Mouse (Mus musculus) c-Kit-negative CD71-positive TER-119-positive erythroid progenitor cells, embryonic 14.5 days (primary cell): ENCODE results near the gene Nemf.

Experiments
- DNase-seq: peaks from one replicate; pipeline ENCODE4 v3.0.0-alpha.2; 2013; ENCODE audit warnings: low read depth, low spot score

Gene Nemf

GRCm38 (mm10) chr12:69306333-69306732, 50.6 kb downstream of the Nemf start:
- DNase-seq = no peak

- DNase-seq = no peak
Measured at GRCm38 (mm10) chr12:69304051-69304450, 52.9 kb downstream of the Nemf start.

- DNase-seq = no peak
Measured at GRCm38 (mm10) chr12:69302171-69302570, 54.8 kb downstream of the Nemf start.

DNA sequence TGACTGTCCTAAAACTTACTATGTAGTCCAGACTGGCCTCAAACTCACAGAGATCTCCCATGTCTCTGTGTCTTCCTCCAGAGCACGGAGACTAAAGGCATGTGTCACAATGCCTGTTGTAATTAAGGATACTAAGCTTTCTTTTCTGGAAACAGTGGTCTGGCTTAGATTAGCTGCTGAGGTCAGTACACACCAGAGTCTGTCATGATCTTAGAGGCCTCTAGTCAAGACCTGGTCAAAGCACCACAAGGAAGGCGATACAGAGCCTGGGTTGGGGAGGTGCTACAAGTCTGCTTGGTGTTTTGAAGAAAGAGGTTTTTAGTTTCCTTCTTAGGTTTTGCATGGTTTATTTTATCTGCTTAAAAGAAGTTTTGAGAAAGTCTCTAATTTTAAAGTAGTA, 56.6 kb downstream of the Nemf start:
- DNase-seq = no peak

- no peak for DNase-seq
Measured at GRCm38 (mm10) chr12:69299831-69300230, 57.1 kb downstream of the Nemf start.

- no peak for DNase-seq
Measured at GRCm38 (mm10) chr12:69299231-69299630, 57.7 kb downstream of the Nemf start.

DNA sequence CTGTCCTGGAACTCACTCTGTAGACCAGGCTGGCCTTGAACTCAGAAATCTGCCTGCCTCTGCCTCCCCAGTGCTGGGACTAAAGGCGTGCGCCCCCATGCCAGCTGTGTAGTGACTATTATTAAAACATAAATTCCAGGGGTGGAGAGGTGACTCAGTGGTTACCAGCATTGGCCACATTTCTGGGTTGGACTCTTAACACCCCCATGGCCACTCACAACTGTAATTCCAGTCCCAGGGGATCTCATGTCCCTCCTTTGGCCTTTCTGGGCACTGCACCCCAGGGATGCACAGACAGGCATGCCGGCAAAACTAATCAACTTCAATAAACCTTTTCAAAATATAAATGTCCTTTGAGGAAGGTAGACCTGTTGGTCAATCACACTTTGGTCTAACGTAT, 58.7 kb downstream of the Nemf start:
- DNase-seq = no peak

DNA sequence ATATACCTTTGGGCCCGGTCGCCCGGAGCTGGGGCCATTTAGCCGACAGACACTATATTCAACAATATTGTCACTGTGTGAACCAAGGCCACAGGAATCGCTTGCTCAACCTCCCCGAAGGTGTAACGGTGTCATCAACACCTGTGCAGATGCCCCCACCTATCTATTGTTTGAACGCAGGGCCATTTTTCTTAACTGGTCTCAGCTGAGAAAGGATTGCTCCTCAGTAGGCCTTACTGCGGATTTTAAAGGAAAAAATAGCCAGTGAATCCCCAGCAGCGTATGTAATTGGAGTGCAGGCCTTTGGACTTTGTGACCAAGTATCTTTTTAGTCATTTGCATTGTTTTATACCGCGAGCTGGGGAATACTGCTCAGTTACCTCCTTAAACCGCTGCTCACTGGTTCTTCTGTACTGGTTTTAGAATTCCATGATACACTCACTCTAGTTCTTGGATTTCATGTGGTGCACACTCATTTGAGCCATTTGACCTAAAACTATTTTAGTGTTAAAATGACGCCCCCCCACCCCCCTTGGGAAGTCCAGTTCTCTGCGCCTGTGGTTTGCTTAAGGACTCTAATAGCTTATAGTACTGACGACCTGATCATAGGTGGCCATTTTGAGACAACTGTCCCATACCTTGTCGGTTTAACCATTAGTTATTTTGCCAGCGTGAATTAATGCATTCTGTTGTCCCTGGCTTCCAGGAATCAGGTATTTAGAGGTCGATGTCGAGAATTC, 59.4 kb downstream of the Nemf start:
- DNase-seq = no peak

DNA sequence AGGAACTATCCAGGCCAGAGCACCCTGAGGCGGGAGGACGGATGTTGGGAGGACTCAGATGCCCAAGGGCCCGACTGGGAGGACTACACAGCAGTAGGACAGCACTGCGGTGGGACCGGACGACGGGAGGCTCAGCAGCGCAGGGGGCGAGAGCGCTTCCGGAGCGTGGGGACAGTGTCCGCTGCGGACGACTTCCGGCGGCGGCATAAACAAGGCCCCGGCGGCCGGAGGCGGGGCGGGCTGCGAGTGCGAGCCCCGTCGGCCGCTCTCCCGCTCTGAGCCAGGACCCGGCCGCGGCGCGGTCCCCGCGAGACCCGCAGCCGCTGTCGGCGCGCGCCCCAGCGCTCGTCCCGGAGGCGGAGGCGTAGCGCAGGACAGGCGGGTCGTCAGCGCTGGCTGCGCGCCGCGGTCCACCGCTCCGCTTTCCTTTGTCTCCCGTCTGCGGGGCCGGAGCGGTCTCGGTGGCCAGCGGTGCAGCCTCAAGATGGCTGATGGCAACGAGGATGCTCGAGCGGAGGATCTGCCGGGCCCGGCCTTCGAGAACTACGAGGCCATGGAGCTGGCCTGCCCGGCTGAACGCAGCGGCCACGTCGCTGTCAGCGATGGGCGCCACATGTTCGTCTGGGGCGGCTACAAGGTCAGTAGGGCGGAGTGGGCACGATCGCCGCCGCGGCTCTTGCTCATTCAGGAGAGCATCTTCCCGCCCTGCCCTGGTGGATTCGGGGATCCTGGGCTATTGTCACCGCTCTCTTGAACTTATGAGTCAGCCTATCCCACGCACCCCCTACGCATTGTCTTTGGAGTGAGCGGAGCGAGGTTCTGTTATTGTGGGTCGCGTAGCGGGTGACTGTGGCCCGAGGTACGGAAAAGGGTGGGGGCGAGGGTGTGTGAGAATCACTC, 60.2 kb downstream of the Nemf start, which contains the start of gene Klhdc2:
TSS of gene Klhdc2 (plus strand) at position 171 of the 900 bp plus-strand sequence.
- DNase-seq = peak; percentile 53

GRCm38 (mm10) chr12:69295651-69296050, 61.3 kb downstream of the Nemf start:
- DNase-seq = no peak

GRCm38 (mm10) chr12:69294936-69295335, 62.0 kb downstream of the Nemf start:
- DNase-seq = no peak

DNA sequence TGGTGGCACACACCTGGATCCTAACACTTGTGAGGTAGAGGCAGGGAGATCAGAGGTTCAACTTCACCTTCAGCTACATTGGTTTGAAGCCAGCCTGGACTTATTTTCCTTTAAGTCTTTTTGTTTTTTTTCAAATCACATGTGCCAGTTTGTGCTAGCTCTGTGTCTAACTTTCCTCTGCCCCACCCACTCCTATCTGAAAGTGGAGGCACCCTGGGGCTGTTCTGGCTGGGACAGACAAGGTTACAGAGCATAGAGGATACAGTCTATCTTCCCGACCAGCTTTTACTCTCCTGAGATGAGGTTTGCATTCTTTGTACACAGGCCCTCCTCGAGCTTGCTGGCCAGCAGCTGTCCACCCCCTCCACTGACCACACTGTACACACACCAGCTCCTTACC, 63.1 kb downstream of the Nemf start:
- peak; percentile 73 for DNase-seq

- DNase-seq = no peak
Measured at GRCm38 (mm10) chr12:69292401-69292800, 64.6 kb downstream of the Nemf start.

- no peak for DNase-seq
Measured at GRCm38 (mm10) chr12:69288699-69289098, 68.3 kb downstream of the Nemf start.

GRCm38 (mm10) chr12:69287535-69287934, 69.4 kb downstream of the Nemf start:
- no peak for DNase-seq

GRCm38 (mm10) chr12:69283146-69283545, 73.8 kb downstream of the Nemf start:
- no peak for DNase-seq

- no peak for DNase-seq
Measured at GRCm38 (mm10) chr12:69280915-69281314, 76.0 kb downstream of the Nemf start.

DNA sequence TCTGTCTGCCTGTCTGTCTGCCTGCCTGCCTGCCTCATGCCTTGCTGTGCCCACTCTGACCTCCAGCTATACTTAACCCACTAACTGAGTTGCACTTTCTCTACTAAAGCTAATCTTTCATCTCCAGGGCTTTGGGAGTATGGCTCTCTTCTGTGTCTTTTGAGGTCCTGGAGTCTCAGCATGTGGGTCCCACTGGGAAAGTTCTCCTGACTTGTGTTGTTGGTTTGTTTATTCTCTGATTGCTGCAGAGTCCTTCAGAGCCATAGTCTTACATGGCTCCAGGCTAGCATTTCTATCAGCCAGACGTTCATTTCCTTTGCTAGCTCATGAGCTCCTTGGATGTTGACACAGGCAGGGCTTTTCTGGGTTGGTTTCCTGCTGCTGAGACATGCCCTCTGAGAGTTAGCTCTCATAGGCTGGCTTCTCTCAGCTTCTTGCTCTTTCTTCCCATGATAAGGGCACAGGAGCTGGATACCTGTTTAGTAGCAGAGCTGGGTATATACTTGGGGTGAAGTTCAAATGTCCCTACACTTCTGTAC, 77.0 kb downstream of the Nemf start:
- no peak for DNase-seq

DNA sequence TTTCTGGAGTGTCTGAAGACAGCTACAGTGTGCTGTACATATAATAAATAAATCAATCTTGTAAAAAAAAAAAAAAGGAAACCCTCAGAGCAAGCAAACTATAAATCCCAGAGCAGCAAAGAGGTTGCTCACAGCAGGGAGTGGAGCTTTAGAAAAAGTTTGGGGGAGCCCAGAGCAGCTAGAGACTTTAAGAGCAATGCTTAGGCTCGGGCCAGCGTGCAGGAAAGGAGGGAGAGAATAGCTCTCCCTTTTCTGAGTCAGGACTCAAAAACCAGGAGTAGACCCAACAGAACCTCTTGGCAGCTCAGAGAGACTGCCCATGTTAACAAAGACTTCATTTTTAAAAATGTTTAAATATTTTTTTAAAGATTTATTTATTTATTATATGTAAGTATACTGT, 88.0 kb downstream of the Nemf start:
- no peak for DNase-seq

- no peak for DNase-seq
Measured at GRCm38 (mm10) chr12:69267956-69268632, 88.9 kb downstream of the Nemf start.

DNA sequence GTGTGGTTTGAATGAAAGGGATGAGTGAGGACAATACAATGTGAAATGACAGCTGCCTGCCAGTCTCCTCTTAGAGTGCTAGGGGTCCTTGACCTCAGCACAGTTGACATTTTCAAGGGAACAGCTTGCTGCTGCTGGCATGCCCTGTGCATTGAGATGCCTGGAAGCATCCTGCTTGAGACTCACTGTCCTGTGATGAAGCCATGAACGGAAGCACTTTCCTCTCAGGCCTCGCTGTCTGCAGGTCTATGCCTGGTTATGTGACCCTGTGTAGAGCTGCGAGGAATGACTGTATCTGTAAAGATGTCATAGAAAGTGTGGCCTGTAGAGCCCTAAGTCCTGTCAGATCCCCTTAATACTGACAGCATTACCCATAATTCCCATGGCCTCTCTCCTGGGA, 91.9 kb downstream of the Nemf start:
- no peak for DNase-seq

- DNase-seq = no peak
Measured at GRCm38 (mm10) chr12:69262251-69262650, 94.7 kb downstream of the Nemf start.
